Mouse (Mus musculus) thymus, adult 18-20 months (tissue): ENCODE data around the gene Trim65.

ENCODE experiments used
- DNase-seq, 2 experiments: peaks; one replicate each; pipeline ENCODE4 v3.0.0; 2022; ENCODE audit warnings: mixed read lengths in 2 of 2

The Trim65 gene

GRCm38 (mm10) chr11:116130488-116131205, at the start of gene Trim65:
Gene Trim65, minus strand, starts transcription at chr11:116131128.
- peak; percentile 77 to 87 for DNase-seq

DNA sequence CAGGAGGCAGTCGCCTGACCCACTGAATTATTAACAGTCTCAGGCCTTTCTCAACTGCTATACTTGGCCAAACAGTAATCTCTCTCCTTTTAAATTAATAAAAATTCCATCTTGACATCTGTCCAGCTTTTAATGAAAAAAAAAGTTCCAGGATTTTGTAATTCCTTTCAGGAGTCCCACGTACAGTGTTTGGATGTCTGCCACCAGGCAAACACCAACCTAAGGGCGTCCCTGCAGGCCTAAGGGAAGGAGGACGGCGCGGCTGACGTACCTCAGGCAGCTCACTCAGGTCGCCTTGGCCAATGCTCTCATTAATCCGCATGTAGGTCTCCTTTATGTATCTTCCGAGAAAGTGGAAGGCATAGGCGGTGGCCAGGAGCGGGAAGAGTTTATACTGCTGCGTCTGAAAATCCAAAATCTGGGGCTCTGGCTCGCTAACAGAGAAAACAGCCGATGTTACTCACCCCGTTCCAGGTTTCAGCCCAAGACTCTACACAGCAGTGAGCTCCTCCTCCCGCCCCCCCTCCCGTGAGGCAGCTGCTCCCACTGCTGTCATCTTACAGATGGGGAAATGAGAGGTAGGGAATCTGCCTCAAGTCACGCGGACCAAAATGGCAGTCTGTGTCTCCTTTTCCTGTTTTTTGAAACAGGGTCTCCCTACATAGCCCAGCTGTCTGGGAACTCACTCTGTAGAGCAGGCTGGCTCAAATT, 47.6 kb upstream of the Trim65 start:
- DNase-seq: no peak

- no peak for DNase-seq
Observed at GRCm38 (mm10) chr11:116176010-116176409, 45.1 kb upstream of the Trim65 start.

DNA sequence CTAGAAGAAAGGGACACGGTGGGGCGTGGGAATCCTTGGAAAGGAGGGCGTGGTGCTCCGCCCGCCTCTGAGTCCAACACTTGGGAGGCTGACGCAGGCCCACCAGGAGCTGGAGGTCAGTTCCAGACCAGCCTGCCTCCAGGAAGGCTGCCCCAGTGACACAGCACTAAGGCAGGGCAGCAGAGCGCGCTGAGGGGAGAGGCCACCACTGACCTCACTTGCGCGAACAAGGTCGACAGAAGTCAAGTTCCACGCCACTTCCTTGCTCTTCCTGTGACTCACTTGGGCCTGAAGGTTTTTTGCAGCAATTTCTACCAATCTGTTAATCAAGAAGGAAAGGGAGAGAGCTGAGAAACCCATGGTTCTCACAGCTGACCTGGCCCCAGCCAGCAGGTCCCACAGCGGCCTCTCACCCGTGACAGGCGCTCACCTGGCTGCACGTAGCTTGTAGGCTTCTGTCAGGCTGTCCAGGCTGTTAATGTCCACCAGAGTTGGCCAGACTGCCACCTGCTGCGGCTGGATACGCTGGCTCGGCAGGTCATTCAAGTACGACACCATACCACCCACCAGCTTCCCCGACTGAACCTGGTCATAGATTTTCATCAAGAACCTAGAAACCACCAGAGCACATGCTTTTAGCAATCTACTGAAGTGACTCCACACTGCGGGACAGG, 44.0 kb upstream of the Trim65 start:
- DNase-seq: no peak

DNA sequence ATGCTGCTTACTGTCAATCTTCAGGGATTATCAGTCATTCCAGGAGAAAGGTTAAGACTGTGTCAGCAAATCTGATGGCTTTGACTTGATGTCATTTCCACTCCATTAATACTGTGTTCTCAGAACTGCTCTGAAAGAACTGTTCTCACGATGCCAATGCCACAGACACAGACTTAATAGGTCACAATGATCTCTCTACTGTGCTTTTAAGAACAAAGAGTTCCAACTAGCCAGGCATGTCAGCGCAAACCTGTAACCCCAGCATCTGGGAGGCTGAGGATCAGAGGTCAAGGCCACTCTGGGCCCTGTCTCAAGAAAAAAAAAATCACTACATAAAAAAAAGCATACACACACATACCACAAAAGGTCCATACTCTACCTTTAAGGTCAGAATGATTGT, 41.0 kb upstream of the Trim65 start:
- DNase-seq: no peak

DNA sequence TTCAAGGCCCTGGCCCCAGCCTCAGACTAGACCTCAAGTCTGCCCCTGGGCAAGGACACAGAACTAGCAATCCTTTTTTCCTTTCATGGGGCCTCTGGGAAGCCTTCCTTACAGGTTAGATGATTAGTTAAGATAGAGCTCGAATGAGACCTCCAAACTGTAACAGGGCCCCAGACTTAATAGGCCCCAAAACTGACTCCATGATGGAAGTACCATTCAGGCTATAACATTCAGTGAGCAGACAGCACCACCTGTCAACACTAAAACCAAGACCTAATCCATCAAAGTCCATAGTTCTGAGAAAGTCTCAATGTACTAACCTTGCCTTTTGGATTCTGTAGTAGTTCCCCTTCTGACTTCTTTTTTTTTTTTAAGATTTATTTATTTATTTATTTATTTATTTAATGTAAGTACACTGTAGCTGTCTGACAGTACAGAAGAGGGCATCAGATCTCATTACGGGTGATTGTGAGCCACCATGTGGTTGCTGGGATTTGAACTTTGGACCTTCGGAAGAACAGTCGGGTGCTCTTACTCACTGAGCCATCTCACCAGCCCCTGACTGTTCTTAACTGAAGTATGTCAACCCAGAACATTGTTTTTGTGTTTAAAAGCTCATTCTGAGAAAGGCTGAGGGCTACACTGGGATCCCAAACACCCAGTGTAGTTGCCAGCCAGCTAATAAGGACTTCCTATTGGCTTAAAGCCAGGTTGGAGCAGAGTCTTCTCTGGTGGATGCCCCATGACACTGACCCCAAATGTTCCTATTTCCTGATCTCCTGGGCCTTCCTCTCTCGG, 39.3 kb upstream of the Trim65 start:
- DNase-seq: no peak

- no peak for DNase-seq
Observed at GRCm38 (mm10) chr11:116169214-116169613, 38.3 kb upstream of the Trim65 start.

DNA sequence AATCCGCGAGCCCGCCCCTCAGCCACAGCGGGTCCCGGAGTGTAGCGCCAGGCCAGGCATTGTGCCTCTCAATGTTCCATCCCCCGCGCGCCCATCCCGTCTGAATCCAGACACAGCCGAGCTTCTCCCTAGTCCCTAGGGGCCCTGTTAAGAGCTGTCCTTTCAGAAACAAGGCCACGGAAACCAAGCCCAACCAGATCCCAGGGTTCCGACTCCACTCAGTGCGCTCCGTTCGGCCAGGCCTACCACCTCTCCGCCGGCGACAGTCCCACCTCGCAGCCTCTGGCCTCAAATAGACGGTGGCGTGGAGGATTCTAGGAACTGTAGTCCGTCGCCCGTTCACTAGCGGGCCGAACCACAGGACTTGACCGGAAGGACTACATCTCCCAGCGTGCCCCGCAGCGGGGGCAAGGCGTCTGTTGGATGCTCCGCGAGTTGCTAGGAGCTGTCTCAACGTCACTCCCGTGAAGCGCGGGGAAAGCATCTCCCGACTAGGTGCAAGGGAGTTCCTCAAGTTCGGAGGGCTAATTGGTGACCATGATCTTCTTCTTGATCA, 37.0 kb upstream of the Trim65 start, which contains the start of gene Fbf1:
Gene Fbf1, minus strand, starts transcription at position 283 of the 556 bp plus-strand sequence.
- peak; percentile 90 to 91 for DNase-seq

- no peak for DNase-seq
Observed at GRCm38 (mm10) chr11:116167232-116167631, 36.3 kb upstream of the Trim65 start.

GRCm38 (mm10) chr11:116163002-116163401, 32.1 kb upstream of the Trim65 start:
- DNase-seq: no peak

DNA sequence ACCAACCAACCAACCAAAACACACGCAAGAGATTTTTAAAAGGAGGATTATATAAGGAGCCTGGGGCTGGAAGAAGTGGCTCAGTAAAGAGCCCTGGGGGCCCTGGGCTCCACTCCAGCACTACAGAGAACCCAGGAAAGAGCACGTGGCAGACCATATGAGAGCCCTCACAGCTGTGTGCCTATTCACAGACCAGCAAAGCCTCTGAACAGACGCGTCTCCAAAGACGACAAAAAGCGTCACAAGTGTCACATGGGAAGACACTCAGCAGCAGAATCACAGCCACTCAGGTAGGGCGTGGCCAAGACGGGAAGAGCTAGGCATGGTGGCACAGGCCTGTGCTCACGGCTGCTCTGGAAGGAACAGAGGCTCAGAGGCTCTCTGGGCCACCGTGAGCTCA, 31.2 kb upstream of the Trim65 start:
- no peak for DNase-seq

GRCm38 (mm10) chr11:116161312-116161711, 30.4 kb upstream of the Trim65 start:
- no peak for DNase-seq

- no peak for DNase-seq
Observed at GRCm38 (mm10) chr11:116150960-116151359, 20.0 kb upstream of the Trim65 start.

- DNase-seq: no peak
Observed at GRCm38 (mm10) chr11:116149341-116149740, 18.4 kb upstream of the Trim65 start.

DNA sequence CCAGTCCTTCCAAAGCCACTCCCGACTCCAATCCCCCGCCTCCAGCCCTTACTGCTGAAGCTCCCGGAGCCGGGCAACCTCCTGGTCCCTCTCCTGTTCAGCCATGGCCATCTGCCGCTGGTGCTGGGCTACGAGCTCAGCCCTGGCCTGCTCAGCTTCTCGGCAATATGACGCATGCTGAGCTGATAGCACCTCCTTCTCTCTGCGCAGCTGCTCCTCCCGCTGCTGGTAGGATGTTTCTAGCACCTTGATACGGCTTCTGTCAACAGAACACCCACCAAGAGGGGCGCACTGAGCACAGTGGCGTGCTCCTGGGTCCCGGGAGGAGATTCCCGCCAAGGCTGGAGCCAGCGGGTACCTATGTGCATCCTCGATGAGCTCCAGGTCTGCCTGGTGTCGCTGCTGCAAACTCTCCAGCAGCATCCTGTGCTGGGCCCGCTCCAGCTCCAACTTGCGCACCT, 17.9 kb upstream of the Trim65 start:
- no peak for DNase-seq

- DNase-seq: no peak
Observed at GRCm38 (mm10) chr11:116146294-116146985, 15.5 kb upstream of the Trim65 start.

- DNase-seq: no peak
Observed at GRCm38 (mm10) chr11:116145481-116146293, 14.8 kb upstream of the Trim65 start.

- no peak for DNase-seq
Observed at GRCm38 (mm10) chr11:116143468-116143867, 12.5 kb upstream of the Trim65 start.

- DNase-seq: no peak
Observed at GRCm38 (mm10) chr11:116142211-116142991, 11.5 kb upstream of the Trim65 start.
